Mouse (Mus musculus): ENCODE results near the gene 4930402F06Rik. TPM values are rescaled to one million over a fixed set of nuclear protein-coding genes. Genes with fewer than 3 reads are reported as not detected.

Gene 4930402F06Rik
- polyA plus RNA-seq, 2 experiments = not detected

GRCm38 (mm10) chr2:35433428-35433827 lies 36.5 kb upstream of the 4930402F06Rik start:
- Histone ChIP-seq H3K4me2 (replicated peaks; ENCODE audit: low read depth, low read length, severe bottlenecking) (no peak overlapping the region), H3K36me3 (ENCODE audit: control insufficient read depth, insufficient read depth, low read length) (no peaks in the 10 kb centered on the region), H3K9ac (ENCODE audit: low read depth, low read length, severe bottlenecking) (no peak overlapping the region), H3K27me3 (ENCODE audit: control insufficient read depth, insufficient read depth, low read length) (no peaks in the 10 kb centered on the region), H3K27ac (replicated peaks; ENCODE audit: low read depth, low read length) (no peak overlapping the region), H3K4me1 (ENCODE audit: control insufficient read depth, insufficient read depth, low read length) (peaks cover 26% of the 10 kb centered on the region), H3K4me3 (replicated peaks; ENCODE audit: low read length) (no peak overlapping the region), H3K9me3 (ENCODE audit: control insufficient read depth, low read length) (no peaks in the 10 kb centered on the region)
- DNase-seq (ENCODE audit: low spot score) (no peak), ATAC-seq (ENCODE audit: low FRiP score, low read depth) (no peak)
- no peak for TF ChIP-seq POLR2A (IDR thresholded peaks at IDR 0.05; ENCODE audit: borderline replicate concordance, extremely low read depth, insufficient read depth, insufficient read length)
- WGBS = 62% methylated on average over 4 of the region's 4 CpGs

DNA sequence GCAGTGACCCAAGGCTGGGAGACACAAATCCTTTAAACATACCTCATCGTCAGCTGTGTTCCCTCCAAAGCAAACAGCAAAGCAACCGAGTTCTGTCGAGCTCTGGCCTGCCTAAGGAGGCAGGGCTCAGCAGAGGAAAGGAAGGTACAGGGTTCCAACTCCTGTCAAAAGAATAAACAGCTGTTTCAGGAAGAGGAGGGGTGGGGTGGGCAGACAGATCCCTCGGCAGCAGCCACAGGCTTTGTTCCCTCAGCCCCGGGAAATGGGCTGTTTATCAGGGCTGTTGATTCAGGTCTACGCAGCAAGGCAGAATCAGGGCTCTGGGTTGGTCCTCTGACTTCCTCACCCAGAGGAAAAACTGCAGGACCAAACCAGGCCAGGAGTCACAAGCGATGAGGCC lies 35.5 kb upstream of the 4930402F06Rik start:
- Histone ChIP-seq H3K27ac (replicated peaks; ENCODE audit: low read depth, low read length) (no peak overlapping the region), H3K9me3 (ENCODE audit: control insufficient read depth, low read length) (no peaks in the 10 kb centered on the region), H3K27me3 (ENCODE audit: control insufficient read depth, insufficient read depth, low read length) (no peaks in the 10 kb centered on the region), H3K36me3 (ENCODE audit: control insufficient read depth, insufficient read depth, low read length) (no peaks in the 10 kb centered on the region), H3K4me3 (replicated peaks; ENCODE audit: low read length) (no peak overlapping the region), H3K4me2 (replicated peaks; ENCODE audit: low read depth, low read length, severe bottlenecking) (0 out of 2 replicates have a peak overlapping the region, but pooled peaks have one; percentile 21), H3K4me1 (ENCODE audit: control insufficient read depth, insufficient read depth, low read length) (peaks cover 26% of the 10 kb centered on the region), H3K9ac (ENCODE audit: low read depth, low read length, severe bottlenecking) (no peak overlapping the region)
- 26% methylated on average over 7 of the region's 7 CpGs for WGBS
- DNase-seq (ENCODE audit: low spot score) (no peak), ATAC-seq (ENCODE audit: low FRiP score, low read depth) (peak; percentile 56; the same call in 1 of the 2 replicates)
- no peak for TF ChIP-seq POLR2A (IDR thresholded peaks at IDR 0.05; ENCODE audit: borderline replicate concordance, extremely low read depth, insufficient read depth, insufficient read length)

GRCm38 (mm10) chr2:35432011-35432410 lies 35.0 kb upstream of the 4930402F06Rik start:
- TF ChIP-seq POLR2A (IDR thresholded peaks at IDR 0.05; ENCODE audit: borderline replicate concordance, extremely low read depth, insufficient read depth, insufficient read length) = no peak
- H3K9me3 ChIP-seq (ENCODE audit: control insufficient read depth, low read length) = no peaks in the 10 kb centered on the region

GRCm38 (mm10) chr2:35430806-35431205 lies 33.8 kb upstream of the 4930402F06Rik start:
- no peak overlapping the region for H3K9ac ChIP-seq (ENCODE audit: low read depth, low read length, severe bottlenecking)
- ATAC-seq (ENCODE audit: low FRiP score, low read depth) (no peak), DNase-seq (ENCODE audit: low spot score) (no peak)
- 87% methylated on average over 8 of the region's 8 CpGs for WGBS
- no peaks in the 10 kb centered on the region for H3K36me3 ChIP-seq (ENCODE audit: control insufficient read depth, insufficient read depth, low read length)
- H3K27me3 ChIP-seq (ENCODE audit: control insufficient read depth, insufficient read depth, low read length) = no peaks in the 10 kb centered on the region
- H3K4me1 ChIP-seq (ENCODE audit: control insufficient read depth, insufficient read depth, low read length) = peaks cover 26% of the 10 kb centered on the region
- H3K9me3 ChIP-seq (ENCODE audit: control insufficient read depth, low read length) = no peaks in the 10 kb centered on the region
- H3K27ac ChIP-seq (replicated peaks; ENCODE audit: low read depth, low read length) = no peak overlapping the region
- no peak for TF ChIP-seq POLR2A (IDR thresholded peaks at IDR 0.05; ENCODE audit: borderline replicate concordance, extremely low read depth, insufficient read depth, insufficient read length)
- H3K4me2 ChIP-seq (replicated peaks; ENCODE audit: low read depth, low read length, severe bottlenecking) = no peak overlapping the region
- H3K4me3 ChIP-seq (replicated peaks; ENCODE audit: low read length) = no peak overlapping the region

More at GRCm38 (mm10) chr2:35432011-35432410, 35.0 kb upstream of the 4930402F06Rik start:
- ATAC-seq (ENCODE audit: low FRiP score, low read depth) = no peak
- no peak for DNase-seq (ENCODE audit: low spot score)
- Histone ChIP-seq H3K36me3 (ENCODE audit: control insufficient read depth, insufficient read depth, low read length) (no peaks in the 10 kb centered on the region), H3K9ac (ENCODE audit: low read depth, low read length, severe bottlenecking) (no peak overlapping the region), H3K27me3 (ENCODE audit: control insufficient read depth, insufficient read depth, low read length) (no peaks in the 10 kb centered on the region), H3K4me2 (replicated peaks; ENCODE audit: low read depth, low read length, severe bottlenecking) (0 out of 2 replicates have a peak overlapping the region, but pooled peaks have one; percentile 21), H3K4me1 (ENCODE audit: control insufficient read depth, insufficient read depth, low read length) (peaks cover 26% of the 10 kb centered on the region), H3K4me3 (replicated peaks; ENCODE audit: low read length) (no peak overlapping the region), H3K27ac (replicated peaks; ENCODE audit: low read depth, low read length) (no peak overlapping the region)
- WGBS = 18% methylated on average over 7 of the region's 7 CpGs

DNA sequence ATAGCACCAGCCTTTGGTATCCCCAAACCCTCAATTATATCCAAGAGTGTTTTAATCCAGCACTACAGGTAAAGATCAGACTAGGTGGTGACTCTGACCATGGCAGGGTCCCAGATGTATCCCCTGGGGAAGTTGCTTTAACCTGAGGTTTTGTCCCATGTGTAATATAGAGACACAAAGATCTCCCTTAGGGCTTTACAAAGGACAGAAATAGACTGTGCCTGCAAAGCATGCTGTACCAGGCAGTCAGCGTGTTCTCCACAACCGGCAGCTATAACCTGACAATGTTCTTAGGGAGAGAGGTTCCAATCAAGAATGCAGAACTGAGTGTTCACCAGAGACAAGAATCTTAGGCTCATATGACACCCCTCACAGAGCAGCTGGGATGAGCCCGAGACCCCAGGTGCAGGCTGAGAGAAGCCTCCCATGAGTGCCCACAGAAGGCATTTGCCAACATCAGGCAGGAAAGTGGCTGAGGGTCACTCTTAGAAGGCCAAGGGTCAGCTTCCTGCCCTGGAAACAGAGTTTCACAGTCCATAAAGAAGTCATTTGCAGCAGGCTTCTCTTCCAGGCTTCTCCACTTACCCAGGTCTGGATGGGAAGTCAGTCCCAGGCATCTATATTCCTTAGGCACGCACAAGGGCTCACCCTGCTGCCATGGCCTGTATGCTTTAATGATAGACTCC lies 31.8 kb upstream of the 4930402F06Rik start:
- ATAC-seq (ENCODE audit: low FRiP score, low read depth) (no peak), DNase-seq (ENCODE audit: low spot score) (no peak)
- H3K9ac ChIP-seq (ENCODE audit: low read depth, low read length, severe bottlenecking) = no peak overlapping the region
- no peaks in the 10 kb centered on the region for H3K27me3 ChIP-seq (ENCODE audit: control insufficient read depth, insufficient read depth, low read length)
- no peaks in the 10 kb centered on the region for H3K9me3 ChIP-seq (ENCODE audit: control insufficient read depth, low read length)
- no peak overlapping the region for H3K4me2 ChIP-seq (replicated peaks; ENCODE audit: low read depth, low read length, severe bottlenecking)
- TF ChIP-seq POLR2A (IDR thresholded peaks at IDR 0.05; ENCODE audit: borderline replicate concordance, extremely low read depth, insufficient read depth, insufficient read length) = no peak
- WGBS = 48% methylated on average over 4 of the region's 4 CpGs
- no peak overlapping the region for H3K27ac ChIP-seq (replicated peaks; ENCODE audit: low read depth, low read length)
- peaks cover 15% of the 10 kb centered on the region for H3K4me1 ChIP-seq (ENCODE audit: control insufficient read depth, insufficient read depth, low read length)
- no peaks in the 10 kb centered on the region for H3K36me3 ChIP-seq (ENCODE audit: control insufficient read depth, insufficient read depth, low read length)
- no peak overlapping the region for H3K4me3 ChIP-seq (replicated peaks; ENCODE audit: low read length)

All from limb, embryonic 14.5 days (tissue).